Mouse (Mus musculus) activated CD4-positive, CD25-positive, alpha-beta regulatory T cell, adult 4 months (primary cell): ENCODE data around the gene Ddias. TPM values are rescaled to one million over a fixed set of nuclear protein-coding genes. Genes with fewer than 3 reads are reported as not detected.
"Not testable (repeated sequence)": the region's sequence is repeated elsewhere in the genome, so short reads cannot be mapped to it uniquely, and the experiment has no call there.

Experiments
- ATAC-seq: one replicate; pipeline ENCODE4 v1.8.0; 2017
- polyA plus RNA-seq, 2 experiments: library from polyadenylated mRNA; unstranded; fragments of 100-300 nt; shearing (Covaris generic); gene quantifications; one replicate each; pipeline ENCODE4 v1.2.1; 2017

Ddias gene
- polyA plus RNA-seq, result 1 to 10 TPM; 3.1 to 4.2 TPM

DNA sequence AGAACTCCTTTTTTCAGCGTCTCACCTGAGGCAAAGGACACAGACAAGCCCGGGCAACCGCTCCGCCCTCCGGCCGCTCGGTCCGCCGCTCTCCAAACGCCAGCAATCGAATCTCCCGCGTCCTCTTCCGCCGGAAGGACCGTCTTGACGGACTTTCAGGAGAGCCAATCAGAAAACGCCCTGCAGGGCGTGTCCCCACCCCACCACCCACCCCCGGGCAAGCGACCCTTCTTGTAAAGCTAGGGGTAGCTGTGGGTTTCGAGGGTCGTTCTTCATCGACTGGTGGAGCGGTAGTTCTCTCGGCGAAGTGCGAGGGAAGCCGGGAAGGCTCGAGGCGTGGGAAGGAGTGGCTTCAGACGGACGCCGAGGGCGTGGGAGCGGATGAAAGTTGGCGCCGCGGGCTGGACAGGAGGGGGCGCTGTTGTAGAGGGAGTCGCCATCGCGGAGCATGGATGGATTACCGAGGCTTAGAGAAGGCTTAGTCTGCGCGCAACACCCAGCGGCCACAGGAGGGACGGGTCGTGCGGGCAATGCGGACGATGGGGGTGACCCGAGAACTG, at the start of gene Ddias, which contains the start of gene Prcp:
TSS of gene Ddias (minus strand) at position 132 of the 560 bp plus-strand sequence.
TSS of gene Prcp (plus strand) at position 355 of the 560 bp plus-strand sequence.
- ATAC-seq, result peak; percentile 55

DNA sequence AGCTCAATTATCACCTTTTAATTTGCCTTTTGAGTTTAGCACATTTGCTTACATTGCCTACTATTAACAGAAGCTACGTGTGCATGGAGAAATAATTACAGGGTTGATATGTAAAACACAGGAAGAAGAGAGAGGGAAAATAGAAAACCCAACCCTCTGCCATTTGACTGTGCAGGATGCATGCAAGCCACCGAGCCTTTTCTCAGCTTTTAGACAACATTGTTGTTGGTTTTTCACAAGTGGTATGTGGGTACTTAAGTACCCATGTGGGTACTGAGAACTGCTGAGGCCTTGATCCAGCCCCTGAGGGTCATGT, 46.8 kb upstream of the Ddias start:
- ATAC-seq, result no peak

DNA sequence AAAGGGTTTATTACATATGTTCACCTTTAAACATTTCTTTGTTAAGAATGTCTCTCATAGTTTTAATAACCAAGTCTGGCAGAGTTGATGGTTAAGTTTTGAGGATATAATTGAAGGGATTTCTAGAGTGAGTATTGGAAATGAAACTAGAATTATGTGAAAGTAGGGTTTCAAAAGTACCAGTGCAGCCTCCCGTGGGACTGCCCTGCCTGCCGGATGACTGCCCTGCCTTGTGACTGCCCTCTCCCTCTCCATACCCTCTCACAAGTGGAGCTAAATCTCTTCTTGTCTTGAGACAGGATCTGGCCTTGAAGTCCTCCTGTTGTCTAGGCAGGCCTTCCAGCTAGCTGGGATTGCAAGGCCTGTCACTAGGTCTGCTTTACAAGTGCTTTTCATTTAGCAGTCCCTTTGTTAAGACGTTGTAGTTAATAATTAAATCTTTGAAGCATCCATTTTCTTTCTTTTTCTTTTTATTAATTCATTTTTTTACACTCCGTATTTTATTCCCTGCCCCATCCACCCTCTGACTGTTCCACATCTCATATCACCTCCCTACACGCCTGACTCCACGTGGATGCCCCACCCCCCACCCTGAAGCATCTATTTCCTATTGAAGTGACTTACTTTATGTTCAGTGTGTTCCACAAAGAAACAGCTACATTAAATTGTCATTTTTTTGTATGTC, 46.3 kb upstream of the Ddias start:
- no peak for ATAC-seq

DNA sequence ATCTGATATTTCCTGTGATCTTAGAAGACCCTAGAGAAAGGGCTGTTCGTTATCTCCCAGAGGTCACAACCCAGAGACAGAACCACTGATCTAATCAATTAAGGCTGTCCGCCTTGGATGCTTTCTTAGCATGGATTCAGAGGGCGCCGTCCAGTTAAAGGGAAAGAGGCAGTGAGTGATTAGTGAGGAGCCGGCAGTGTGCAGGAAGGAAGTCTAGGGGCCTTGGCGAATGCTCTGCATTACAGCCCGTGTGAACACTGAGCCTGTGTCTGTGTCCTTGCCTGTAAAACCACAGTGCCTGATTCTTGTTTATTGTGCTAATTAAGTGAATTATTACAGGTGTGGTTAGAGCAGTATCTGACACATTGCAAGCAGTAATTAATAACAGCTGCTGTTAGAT, 30.2 kb upstream of the Ddias start:
- ATAC-seq, result not testable (repeated sequence)

DNA sequence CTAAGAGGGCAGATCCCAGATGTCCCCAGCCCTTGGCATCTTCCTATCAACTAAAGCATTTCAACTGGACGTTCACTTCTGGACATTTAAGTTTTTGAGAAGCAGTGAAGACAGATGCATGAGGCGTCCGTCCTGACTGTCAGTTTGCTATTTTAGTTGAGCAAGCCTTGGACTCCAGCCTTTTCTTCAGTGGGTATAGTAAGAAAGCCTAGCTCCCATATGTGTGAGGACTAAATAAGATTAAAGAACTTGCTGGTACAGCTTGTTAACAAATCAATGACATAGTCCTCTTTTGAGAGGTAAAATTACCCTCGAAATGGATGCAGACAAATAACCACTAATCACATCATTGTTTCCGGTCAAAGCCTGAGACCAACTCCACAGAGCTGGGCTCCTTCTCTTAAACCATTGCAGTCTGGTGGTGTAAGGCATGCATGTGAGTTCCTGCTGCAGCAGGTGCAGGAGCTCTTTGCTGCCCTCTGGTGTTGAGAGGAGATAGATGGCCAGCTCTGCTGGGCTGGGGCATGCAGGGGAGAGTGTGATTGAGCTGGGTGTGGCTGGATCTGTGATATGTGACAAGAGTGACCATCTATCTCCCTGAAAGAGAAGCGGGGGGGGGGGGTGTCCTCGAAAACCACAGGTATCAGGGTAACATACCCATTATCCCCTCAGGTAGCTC, 29.5 kb upstream of the Ddias start:
- ATAC-seq, result peak; percentile 98

DNA sequence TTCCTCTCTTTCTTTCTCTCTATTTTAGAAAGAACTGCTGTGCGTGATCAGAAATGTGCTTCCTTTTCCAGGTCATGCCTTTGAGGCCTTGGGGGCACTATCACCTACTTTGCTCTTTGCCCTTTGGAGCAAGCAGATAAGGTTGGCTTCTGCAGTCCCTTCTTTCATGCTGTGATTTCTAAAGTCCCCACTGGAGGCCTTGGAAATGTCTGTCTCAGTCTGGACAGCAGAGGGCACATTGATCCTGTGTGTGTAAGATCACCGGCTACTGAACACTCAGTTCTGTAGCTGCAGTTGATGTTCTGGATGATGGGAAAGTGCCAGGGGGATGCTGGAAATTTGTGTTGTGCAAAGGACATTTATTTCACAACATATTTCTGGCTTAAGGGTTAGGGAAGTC, 23.0 kb upstream of the Ddias start:
- ATAC-seq, result no peak

DNA sequence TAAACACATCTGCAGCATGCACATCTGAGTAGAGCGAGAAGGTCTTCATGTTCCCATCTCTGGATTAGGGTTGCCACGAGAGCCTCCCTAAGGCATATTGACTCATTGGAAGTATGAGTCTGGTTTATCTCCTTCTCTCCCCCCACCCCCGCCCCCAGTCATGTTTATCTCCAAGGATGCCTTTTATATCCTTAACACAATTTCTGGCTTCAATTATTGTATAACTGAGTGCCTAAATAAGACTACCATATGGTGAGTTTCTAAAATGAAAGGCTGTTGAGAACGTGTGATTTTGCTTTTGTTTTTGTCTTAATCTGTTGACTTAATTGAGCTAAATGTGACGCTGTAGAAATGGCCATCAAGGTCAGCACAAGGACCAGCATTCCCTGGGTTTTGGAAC, 22.0 kb upstream of the Ddias start:
- ATAC-seq, result no peak

DNA sequence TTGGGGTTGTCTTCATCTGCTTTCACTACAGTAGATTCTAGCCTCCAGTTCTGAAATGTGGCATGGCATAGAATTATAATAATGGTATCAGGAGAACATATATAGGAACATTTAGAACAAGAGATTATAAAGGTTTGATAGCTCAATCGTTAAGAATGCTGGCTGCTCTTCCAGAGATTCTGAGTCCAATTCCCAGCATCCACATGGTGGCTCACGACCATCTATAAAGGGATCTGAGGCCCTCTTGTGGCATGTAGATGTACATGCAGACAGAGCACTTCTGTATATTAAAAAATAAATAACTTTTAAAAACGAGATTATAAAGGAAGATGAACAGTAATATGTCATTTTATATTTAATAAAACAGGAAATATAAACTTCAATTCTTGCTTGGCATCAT, 19.4 kb upstream of the Ddias start:
- ATAC-seq, result peak; percentile 78

DNA sequence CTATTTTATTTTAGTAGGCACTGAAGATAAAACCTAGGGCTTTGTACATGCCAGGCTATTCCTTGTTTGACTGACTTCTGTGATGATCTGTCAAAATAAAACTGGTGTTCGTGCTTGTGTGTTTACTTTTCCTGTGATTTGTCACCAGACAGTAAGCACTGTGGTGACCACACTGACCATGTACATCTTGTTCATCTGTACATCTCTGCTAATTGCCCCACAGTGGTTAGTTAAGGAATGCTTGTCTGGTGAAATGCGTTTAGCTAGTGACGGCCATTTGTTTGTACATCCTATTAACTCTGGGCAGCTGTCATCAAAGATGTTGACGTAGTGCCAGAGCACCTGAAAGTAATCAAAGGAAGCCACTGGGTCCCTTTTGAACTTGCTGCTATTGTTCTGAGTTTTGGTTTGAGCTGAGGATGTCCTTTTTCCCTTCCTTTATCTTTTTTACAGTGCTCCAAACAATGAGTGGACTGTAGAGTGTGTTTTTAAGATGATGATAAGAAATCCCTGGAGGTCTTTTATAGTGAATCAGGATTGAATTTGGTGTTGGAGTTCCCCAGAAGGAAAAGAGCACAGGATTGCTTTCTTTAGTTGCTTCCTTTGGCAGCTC, 16.7 kb upstream of the Ddias start:
- no peak for ATAC-seq

DNA sequence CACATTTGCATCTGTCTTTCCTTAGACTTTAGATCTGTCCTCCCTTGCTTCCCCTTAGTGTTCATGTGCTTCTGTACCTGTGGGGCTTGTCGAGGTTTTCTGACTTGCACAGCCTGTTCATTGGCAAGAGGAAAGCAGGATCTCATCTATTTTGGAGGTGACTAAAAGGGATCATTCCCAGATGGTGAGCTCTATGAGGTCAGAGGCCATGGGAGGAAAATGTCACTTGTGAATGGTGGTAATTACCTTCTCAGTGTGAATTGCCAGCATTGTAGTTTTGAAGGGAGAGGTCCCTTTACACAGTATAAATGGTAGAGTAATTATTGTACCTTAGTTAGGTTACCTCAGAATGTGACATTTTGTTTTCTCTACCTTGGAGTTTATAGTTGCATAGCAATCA, 16.2 kb upstream of the Ddias start:
- no peak for ATAC-seq

DNA sequence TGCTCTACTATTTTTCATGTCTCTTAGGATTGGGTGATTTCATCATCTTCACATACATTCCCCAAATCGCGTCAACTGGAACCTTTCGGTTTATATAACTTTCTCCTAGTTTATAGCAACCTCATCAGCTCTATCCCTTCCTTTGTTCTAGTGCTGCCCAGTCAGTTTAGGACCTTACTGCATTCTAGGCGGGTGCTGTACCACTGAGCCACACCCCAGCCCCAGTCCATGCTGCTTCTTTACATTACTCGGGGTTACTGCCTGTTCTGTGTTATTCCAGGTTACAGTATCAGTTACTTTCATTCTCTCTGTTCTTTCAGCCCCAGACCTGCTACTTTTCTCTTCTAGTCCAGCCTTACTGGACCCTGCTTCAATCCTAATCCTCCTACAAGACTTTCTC, 13.2 kb upstream of the Ddias start:
- no peak for ATAC-seq

DNA sequence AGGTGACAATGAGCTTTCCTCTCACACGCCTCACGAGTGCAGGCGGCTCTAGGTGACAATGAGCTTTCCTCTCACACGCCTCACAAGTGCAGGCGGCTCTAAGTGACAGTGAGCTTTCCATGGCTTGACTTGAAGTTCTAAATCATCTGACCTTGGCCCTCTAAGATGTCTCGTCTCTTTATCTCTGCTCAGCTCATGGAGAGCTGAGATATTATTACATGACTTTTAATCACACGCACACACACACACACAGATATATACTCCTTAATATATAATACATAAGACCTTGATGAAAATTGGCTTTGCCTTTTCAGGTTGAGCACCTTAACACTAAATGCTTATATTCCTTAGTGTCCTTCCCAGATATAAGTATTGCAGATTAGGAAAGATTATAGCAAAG, 12.8 kb upstream of the Ddias start:
- ATAC-seq, result no peak

DNA sequence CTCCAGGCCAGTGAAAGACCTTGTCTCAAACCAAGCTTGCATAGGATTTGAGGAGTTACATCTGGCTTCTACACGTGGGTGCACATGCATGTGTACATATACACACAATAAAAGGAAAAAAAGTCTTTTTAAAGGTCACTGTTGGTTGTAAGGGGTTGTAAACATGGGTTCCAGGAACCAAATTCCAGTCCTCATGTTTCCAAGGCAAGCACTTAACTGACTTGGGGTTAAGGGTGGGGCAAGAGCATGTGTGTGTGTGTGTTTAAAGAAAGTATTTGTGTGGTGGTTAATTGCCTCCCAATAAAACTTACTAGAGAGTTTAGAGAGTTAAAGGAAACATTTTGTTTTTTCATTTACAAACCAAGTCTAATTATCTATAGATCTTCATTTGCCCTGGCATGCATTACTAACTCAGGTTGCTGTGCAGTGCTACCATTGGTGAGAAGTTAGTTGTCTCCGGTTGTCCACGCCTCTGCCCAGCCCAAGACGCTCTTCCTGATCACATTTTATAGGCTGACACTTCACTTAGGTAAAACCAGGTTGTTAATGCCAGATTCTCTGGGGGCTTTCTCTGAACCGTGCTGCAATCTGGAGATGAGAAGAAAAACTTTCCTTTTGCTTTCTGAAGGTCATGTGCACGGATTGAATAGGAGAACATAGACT, 11.1 kb upstream of the Ddias start:
- no peak for ATAC-seq

DNA sequence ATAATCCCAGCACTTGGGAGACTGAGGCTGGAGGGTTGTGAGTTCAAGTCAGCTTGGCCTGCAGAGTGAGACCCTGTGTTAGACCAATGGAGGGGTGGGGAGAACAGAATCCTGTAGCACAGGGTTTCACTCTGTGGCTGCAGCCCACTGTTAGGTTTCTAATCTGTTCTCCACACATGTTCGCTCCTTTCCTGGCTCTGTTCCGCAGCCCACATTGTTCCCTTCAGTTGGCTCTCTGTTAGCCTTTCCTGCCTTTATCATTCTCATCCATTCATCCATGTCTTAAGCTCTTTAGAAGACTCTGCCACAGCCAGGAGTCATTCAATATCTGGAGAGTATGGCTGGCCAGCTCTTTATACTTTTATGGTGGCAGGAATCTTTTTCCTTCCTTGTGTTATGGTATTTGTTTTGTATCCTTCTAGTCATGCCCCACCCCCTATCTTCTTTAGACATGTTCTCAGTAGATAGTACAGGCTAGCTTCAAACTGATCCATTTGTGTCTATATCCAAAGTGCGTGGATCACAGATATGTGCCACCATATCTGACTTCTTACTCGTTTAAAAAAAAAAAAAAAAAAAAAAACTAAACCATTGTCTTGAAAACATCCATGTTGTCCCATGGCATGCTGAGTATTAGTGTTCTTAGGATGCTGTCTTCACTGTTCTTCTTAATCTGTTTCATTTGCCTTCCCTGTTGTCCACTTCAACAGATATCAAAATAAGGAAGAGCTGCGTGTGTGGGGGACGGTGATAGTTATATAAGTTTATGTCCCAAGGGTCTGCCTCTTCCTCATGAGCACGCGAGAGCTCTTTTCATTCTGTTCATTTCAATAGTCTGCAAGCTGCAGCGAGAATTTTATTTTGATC, 10.0 kb upstream of the Ddias start:
- ATAC-seq, result no peak

DNA sequence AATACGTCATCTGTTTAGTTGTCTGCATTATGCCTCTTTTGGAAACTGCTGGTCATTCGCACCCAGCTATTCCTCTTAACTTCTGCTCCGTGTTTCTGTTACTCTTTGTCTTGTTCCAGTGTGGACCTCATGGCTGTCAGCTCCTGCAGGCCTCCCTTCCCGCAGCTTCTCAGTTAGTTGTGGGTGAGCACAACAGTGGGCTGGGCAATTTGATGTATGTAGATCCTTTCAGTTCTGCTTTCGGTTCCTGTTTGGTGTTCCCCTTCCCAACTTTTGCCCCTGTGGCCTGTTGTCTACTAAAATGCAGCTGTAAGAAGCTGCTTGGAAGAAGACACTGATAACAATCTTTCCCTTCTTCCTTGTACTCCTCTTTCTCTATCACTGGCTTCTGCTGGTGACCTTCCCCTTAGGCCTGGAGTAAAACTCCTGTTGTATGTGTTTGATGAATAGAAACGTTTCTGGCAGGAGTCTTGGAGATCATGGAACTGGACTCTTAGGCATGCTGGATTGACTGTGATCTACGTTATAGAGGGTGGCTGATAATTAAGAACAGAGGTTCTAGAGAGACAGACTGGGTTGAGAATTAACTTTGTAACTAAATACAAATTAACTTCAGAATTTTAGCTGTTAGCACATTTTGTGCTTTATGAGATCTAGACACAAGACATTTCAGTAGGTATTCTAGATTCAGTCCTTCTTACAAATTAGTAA, 4.7 kb upstream of the Ddias start:
- no peak for ATAC-seq

DNA sequence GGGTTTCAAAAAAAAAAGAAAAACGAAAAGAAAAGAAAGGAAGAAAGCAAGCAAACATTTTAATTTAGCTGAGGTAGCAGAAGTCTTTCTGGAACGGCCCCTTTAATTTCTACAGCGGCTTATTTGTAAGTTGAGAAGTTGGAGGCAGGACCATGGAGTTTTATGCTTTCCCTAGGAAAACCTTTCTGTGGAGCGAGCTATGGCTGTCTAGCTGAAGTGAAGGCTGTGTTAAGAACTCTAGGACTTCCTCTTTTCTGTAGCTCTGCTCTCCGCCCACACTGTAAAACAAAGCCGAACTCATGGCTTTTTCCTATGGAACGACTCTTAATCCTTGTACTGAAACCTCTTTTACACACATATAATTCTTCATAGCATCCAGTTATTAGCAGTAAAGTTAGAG, 2.5 kb upstream of the Ddias start:
- ATAC-seq, result no peak

DNA sequence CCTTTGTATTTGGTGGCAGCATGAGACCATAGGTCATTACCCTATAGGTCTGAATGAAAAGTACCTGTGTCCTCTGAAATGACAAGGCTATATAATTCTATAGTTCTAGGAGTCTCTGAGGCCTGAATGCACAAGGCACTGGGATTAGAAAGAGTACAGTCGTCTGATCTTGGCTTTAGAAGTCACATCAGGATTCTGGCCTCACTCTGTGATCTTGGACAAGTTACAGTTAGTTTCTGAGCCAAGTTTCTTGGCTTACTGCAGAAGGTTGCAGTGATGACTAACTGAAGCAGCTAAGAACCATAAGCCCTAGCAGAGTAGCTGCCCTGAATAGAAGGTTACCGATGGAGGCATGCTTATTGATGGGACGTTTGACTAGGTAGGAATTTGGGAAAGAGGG, 2.0 kb upstream of the Ddias start:
- no peak for ATAC-seq

DNA sequence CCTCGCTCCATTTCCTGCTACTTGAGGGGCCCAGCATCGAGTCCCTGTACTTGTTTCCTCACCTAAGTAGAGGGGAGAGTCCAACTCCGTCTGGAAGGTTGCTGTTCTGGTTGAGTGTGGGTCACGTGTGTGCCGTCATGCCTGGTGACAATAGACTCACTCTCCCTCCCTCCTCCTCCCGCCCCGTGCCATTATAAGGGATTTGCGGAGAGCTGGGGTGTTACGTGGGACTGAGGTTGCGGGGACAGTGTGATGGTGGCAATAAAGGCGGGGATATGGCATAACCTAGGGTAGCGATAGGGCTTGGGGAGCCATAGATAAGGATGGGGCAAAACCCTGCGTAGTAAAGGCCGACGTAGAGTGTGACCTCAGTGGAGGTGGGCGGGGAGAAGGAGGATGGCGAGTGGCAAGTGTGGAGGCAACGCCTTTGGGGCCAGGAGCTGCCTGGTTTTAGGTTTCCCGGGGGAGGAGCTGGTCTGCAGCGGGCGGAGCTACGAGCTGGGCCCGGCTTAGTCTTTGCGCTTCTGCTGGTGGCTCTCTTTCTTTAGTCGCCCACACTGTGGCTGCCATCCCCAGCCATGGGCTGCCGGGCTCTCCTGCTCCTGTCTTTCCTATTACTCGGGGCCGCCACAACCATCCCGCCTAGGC, 838 bp upstream of the Ddias start:
- ATAC-seq, result peak; percentile 83

DNA sequence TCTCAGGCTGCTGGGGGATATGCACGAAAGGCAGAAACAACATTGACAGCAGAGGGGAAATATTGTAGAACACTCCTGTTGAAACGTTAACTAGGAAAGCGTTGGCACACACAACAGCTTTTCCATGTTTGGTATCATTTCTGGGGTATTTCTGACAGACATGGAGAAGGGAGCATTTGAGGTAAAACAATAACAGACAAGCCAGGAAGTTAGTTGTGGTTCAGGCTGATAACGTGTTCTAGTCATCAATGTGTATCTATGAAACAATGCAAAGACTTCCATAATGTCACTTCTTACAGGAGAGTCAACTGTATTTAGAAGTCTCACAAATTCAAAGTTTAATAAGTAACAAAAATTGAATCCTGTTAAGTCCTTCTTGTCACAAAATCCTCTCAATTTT, 2.5 kb downstream of the Ddias start:
- no peak for ATAC-seq

DNA sequence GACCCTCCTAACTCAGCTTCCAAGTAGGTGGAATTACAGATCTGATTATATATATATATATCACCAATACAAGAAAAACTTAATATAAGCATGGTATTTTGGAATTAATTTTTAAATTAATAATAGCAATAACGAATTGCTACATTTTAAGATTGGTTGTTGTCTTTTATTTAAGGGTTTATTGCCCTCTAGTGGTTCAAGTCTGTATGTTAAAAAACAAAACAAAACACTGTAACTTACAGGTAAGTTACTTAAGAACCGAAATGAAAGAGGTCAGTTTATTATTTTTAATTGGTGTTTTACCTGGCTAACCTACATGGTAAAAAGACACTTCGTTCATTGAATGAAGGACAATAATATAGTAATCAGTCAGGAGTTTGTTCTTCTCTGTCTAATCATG, 3.9 kb downstream of the Ddias start:
- no peak for ATAC-seq

DNA sequence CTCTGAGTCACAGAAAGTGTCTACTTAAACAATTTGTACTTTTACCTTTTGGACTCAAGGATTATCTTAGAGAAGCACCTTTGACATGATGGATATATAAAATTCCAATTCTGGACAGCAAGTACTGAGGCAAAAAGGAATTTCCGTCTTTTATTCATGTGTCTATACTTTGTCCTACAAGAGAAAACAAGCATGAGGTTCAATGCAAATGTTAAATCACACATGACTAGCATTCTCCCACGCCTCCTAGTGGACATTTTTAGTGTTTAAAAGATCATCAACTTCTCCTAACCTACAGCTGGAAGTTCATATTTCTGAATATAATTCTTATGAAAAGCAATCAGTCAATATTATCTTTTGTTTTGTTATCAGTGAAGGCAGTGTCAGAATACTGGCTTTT, 7.5 kb downstream of the Ddias start:
- ATAC-seq, result peak; percentile 58
